Mouse (Mus musculus) testis, adult 2 months (tissue): ENCODE measurements around the gene Cavin2. TPM values are rescaled to one million over a fixed set of nuclear protein-coding genes. Genes with fewer than 3 reads are reported as not detected.

Experiments used
- H3K27ac ChIP-seq: fragments of 200-500 bp; 2 replicates; pipeline ENCODE4 v1.5.1; 2012; ENCODE audit warnings: low read depth, low read length; ENCODE audit not compliant: control insufficient read depth, insufficient read depth
- H3K27me3 ChIP-seq: fragments of 200-500 bp; 2 replicates; pipeline ENCODE4 v1.6.1; 2012; ENCODE audit warnings: mild to moderate bottlenecking, low read length, moderate library complexity; ENCODE audit not compliant: control insufficient read depth, insufficient read depth
- H3K36me3 ChIP-seq: fragments of 200-500 bp; 2 replicates; pipeline ENCODE4 v1.6.1; 2012; ENCODE audit warnings: mild to moderate bottlenecking, low read length; ENCODE audit not compliant: control insufficient read depth, insufficient read depth
- H3K4me1 ChIP-seq: fragments of 200-500 bp; 2 replicates; pipeline ENCODE4 v1.6.1; 2012; ENCODE audit warnings: low read length; ENCODE audit not compliant: control insufficient read depth, insufficient read depth
- H3K4me3 ChIP-seq: fragments of 200-500 bp; 2 replicates; pipeline ENCODE4 v1.5.1; 2012; ENCODE audit warnings: low read depth, mild to moderate bottlenecking, low read length, moderate library complexity, mixed read lengths; ENCODE audit not compliant: control insufficient read depth
- CTCF ChIP-seq: fragments of 200-500 bp; IDR thresholded peaks from 2 replicates; pipeline ENCODE4 v1.5.1; 2012; ENCODE audit warnings: low read depth, mild to moderate bottlenecking, inconsistent platforms, low read length, moderate library complexity; ENCODE audit not compliant: control insufficient read depth, insufficient read depth, insufficient replicate concordance
- POLR2A ChIP-seq: fragments of 200-500 bp; IDR thresholded peaks from 2 replicates; pipeline ENCODE4 v1.6.1; 2012; ENCODE audit warnings: low read depth, mild to moderate bottlenecking, inconsistent platforms, low read length, moderate library complexity; ENCODE audit not compliant: control insufficient read depth
- polyA plus RNA-seq: library from polyadenylated mRNA; depleted of rRNA; stranded (reverse); fragments of >200 nt; gene quantifications from 2 replicates; pipeline ENCODE4 v1.2.3, GENCODE M21; 2012

Gene Cavin2
- polyA plus RNA-seq, 1 experiment: 1.2 TPM

GRCm38 (mm10) chr1:51265926-51266325, 23.0 kb upstream of the Cavin2 start:
- H3K4me1 ChIP-seq: no peaks in the 10 kb centered on the region
- H3K27ac ChIP-seq: no peak overlapping the region
- H3K36me3 ChIP-seq: no peaks in the 10 kb centered on the region
- H3K27me3 ChIP-seq: no peaks in the 10 kb centered on the region
- no peak for TF ChIP-seq CTCF
- no peak for TF ChIP-seq POLR2A
- no peak overlapping the region for H3K4me3 ChIP-seq

GRCm38 (mm10) chr1:51267125-51267524, 21.8 kb upstream of the Cavin2 start:
- Histone ChIP-seq H3K36me3 (no peaks in the 10 kb centered on the region), H3K4me3 (no peak overlapping the region), H3K27ac (no peak overlapping the region), H3K27me3 (no peaks in the 10 kb centered on the region), H3K4me1 (no peaks in the 10 kb centered on the region)
- no peak for TF ChIP-seq CTCF
- no peak for TF ChIP-seq POLR2A

DNA sequence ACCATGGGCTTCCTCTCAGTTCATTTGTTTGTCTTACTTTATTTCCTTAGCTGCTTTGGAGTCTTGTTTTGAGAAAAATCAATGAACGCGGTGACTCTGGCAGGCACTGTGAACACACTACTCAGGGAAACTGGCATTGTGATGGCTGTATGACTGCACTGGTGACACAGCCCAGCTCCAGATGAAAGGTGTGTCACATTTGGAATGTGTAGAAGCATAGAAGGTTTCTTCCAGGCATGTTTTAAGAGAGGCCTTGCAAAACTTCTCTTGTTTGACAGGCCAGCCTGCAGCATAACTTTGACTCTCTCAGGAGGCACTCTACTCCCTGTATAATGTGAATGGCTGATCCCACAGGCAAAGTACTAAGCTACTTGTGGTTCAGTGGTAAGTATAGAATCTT, 20.7 kb upstream of the Cavin2 start:
- Histone ChIP-seq H3K4me1 (no peaks in the 10 kb centered on the region), H3K4me3 (no peak overlapping the region), H3K27me3 (no peaks in the 10 kb centered on the region), H3K36me3 (no peaks in the 10 kb centered on the region), H3K27ac (no peak overlapping the region)
- TF ChIP-seq POLR2A (no peak), CTCF (no peak)

DNA sequence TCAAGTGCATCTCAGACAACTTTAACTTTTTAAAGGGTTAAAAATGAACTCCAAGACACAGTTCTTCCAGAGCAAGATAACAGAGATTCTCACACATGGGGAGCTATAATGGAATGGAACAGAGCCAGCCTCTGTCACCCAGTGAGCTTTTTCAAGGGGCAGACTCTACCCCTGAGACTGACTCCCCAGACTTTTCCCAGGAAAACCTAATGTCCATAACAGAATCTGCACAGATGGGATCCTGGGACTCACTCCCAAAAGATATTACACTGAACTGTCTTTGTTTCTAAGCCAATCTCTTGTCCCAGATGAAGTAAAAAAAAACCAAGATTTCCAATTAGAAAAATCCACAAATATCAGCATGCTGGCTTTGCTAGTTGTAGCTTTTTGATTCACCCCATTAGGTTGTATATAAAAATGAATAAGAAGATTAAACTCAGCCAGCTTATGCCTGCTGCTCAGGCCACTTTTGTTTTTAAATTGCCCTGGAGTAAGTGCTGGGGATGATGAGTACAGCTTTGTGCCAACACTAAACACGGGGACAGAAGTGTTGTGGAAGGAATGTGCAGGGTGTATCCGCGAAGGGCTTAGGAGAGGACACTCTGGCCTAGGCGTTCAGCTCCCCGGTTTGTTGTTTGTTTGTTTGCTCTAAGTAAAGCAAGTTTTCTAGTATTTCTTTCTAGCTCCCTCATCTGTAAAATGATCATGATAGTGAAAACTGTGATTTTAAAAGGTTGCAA, 18.6 kb upstream of the Cavin2 start:
- H3K36me3 ChIP-seq: no peaks in the 10 kb centered on the region
- H3K4me1 ChIP-seq: no peaks in the 10 kb centered on the region
- no peak overlapping the region for H3K4me3 ChIP-seq
- no peaks in the 10 kb centered on the region for H3K27me3 ChIP-seq
- no peak for TF ChIP-seq CTCF
- no peak overlapping the region for H3K27ac ChIP-seq

DNA sequence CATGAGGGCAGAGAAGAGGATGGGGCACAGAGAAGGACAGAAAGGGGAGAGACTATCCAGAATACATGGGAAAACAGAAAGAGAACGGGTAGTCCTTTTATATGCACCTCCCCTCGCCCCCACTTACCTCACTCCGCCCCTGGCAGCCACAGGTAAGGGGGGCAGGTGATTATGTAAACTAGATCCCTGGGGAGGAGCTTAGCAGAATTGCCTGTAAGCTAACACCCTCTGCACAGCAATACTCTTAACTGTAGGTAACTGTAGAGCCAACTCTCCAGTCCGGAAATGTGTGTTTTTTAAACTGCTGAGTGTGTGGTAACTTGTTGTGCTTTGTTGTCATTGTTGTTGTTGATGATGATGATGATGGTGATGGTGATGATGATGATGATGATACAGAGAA, 17.1 kb upstream of the Cavin2 start:
- TF ChIP-seq POLR2A (no peak), CTCF (no peak)
- H3K4me3 ChIP-seq: no peak overlapping the region
- H3K27me3 ChIP-seq: no peaks in the 10 kb centered on the region
- H3K36me3 ChIP-seq: no peaks in the 10 kb centered on the region
- no peaks in the 10 kb centered on the region for H3K4me1 ChIP-seq
- no peak overlapping the region for H3K27ac ChIP-seq

GRCm38 (mm10) chr1:51272583-51273201, 16.2 kb upstream of the Cavin2 start:
- no peak overlapping the region for H3K27ac ChIP-seq
- no peaks in the 10 kb centered on the region for H3K36me3 ChIP-seq
- H3K27me3 ChIP-seq: no peaks in the 10 kb centered on the region
- H3K4me3 ChIP-seq: no peak overlapping the region
- TF ChIP-seq POLR2A: no peak
- H3K4me1 ChIP-seq: no peaks in the 10 kb centered on the region

- Histone ChIP-seq H3K4me3 (no peak overlapping the region), H3K27ac (no peak overlapping the region), H3K27me3 (no peaks in the 10 kb centered on the region), H3K36me3 (no peaks in the 10 kb centered on the region), H3K4me1 (no peaks in the 10 kb centered on the region)
- TF ChIP-seq POLR2A (no peak), CTCF (no peak)
Measured at GRCm38 (mm10) chr1:51277879-51278567, 10.9 kb upstream of the Cavin2 start.
